9 mouse cellular contexts compared by ENCODE assay signal in genomic region chr3:30513314-30513997, GRCm38 (mm10). TPM values are rescaled to one million over a fixed set of nuclear protein-coding genes. Genes with fewer than 3 reads are reported as not detected.
A peak's percentile ranks its signal among the peaks of the same experiment; 100 is the strongest.
DNase-seq lines count a peak whose midpoint lies in the region; ATAC-seq lines count a peak whose summit lies in the region.
"Had no signal": no experiment of that assay in that cellular context is flagged by ENCODE, and none has a peak within 500 bp of the region (broad histone marks: within the 10 kb centered on the region; RNA-seq: fewer than 3 reads in every experiment).

No protein-coding gene starts in this region.

- ATAC-seq in kidney, embryonic 15.5 days (replicated peaks; ENCODE audit: low FRiP score) = no peak
- no peak for ATAC-seq in forebrain, embryonic 13.5 days
- ATAC-seq in intestine, embryonic 16.5 days = no peak
- ATAC-seq in neural tube, embryonic 12.5 days (ENCODE audit: low FRiP score, low read depth) = no peak

- no peak for DNase-seq in kidney, postnatal 25 days
- no peak for DNase-seq in right cerebral cortex, adult 18-20 months
- no peak for DNase-seq in gastrocnemius, adult 18-20 months (ENCODE audit: low spot score)
- no peak for DNase-seq in layer of hippocampus, postnatal 36 days
- DNase-seq: cerebellum, adult 11 months had no signal

- peaks cover 68% of the 10 kb centered on the region for H3K27me3 ChIP-seq in kidney, embryonic 15.5 days
- peaks cover 91% of the 10 kb centered on the region for H3K27me3 ChIP-seq in forebrain, embryonic 13.5 days
- H3K27me3 ChIP-seq in intestine, embryonic 16.5 days (replicated peaks; ENCODE audit: control insufficient read depth, insufficient read depth, low read length) = peaks cover 55% of the 10 kb centered on the region
- H3K27me3 ChIP-seq in neural tube, embryonic 12.5 days (replicated peaks) = peaks cover 72% of the 10 kb centered on the region

- peak overlapping the region; percentile 48 for H3K4me3 ChIP-seq in kidney, embryonic 15.5 days (replicated peaks)
- H3K4me3 ChIP-seq in forebrain, embryonic 13.5 days = peak overlapping the region; percentile 40
- H3K4me3 ChIP-seq in intestine, embryonic 16.5 days (ENCODE audit: low read length) = no peak overlapping the region
- H3K4me3 ChIP-seq in neural tube, embryonic 12.5 days = peak overlapping the region; percentile 39

- H3K27ac ChIP-seq in kidney, embryonic 15.5 days = peak overlapping the region; percentile 91
- H3K27ac ChIP-seq in forebrain, embryonic 13.5 days = no peak overlapping the region
- H3K27ac ChIP-seq in intestine, embryonic 16.5 days (ENCODE audit: low read length) = no peak overlapping the region
- no peak overlapping the region for H3K27ac ChIP-seq in neural tube, embryonic 12.5 days

- H3K9ac ChIP-seq in kidney, embryonic 15.5 days = peak overlapping the region; percentile 50; the same call in 1 of the 2 replicates
- no peak overlapping the region for H3K9ac ChIP-seq in forebrain, embryonic 13.5 days
- no peak overlapping the region for H3K9ac ChIP-seq in intestine, embryonic 16.5 days (ENCODE audit: low read depth, low read length)
- no peak overlapping the region for H3K9ac ChIP-seq in neural tube, embryonic 12.5 days

- no peaks in the 10 kb centered on the region for H3K9me3 ChIP-seq in kidney, embryonic 15.5 days (replicated peaks)
- H3K9me3 ChIP-seq in forebrain, embryonic 13.5 days (replicated peaks) = no peaks in the 10 kb centered on the region
- no peaks in the 10 kb centered on the region for H3K9me3 ChIP-seq in intestine, embryonic 16.5 days (ENCODE audit: control insufficient read depth, low read length)
- H3K9me3 ChIP-seq in neural tube, embryonic 12.5 days = no peaks in the 10 kb centered on the region

- peaks cover 49% of the 10 kb centered on the region for H3K4me1 ChIP-seq in kidney, embryonic 15.5 days
- H3K4me1 ChIP-seq in forebrain, embryonic 13.5 days = peaks cover 38% of the 10 kb centered on the region
- H3K4me1 ChIP-seq in intestine, embryonic 16.5 days (ENCODE audit: control insufficient read depth, insufficient read depth, low read length) = peaks cover 23% of the 10 kb centered on the region
- peaks cover 27% of the 10 kb centered on the region for H3K4me1 ChIP-seq in neural tube, embryonic 12.5 days

- H3K36me3 ChIP-seq in kidney, embryonic 15.5 days = no peaks in the 10 kb centered on the region
- no peaks in the 10 kb centered on the region for H3K36me3 ChIP-seq in forebrain, embryonic 13.5 days (ENCODE audit: poor library complexity, severe bottlenecking)
- no peaks in the 10 kb centered on the region for H3K36me3 ChIP-seq in intestine, embryonic 16.5 days (ENCODE audit: control insufficient read depth, insufficient read depth, low read length)
- no peaks in the 10 kb centered on the region for H3K36me3 ChIP-seq in neural tube, embryonic 12.5 days

- 7% methylated on average over 16 of the region's 16 CpGs for WGBS in kidney, embryonic 15.5 days
- WGBS in forebrain, embryonic 13.5 days = 3% methylated on average over 16 of the region's 16 CpGs
- 7% methylated on average over 16 of the region's 16 CpGs for WGBS in intestine, embryonic 16.5 days
- WGBS in neural tube, embryonic 12.5 days = 3% methylated on average over 16 of the region's 16 CpGs

- H3K4me2 ChIP-seq in kidney, embryonic 15.5 days = peak overlapping the region; percentile 70
- peak overlapping the region; percentile 72 for H3K4me2 ChIP-seq in forebrain, embryonic 13.5 days
- H3K4me2 ChIP-seq in intestine, embryonic 16.5 days (ENCODE audit: low read depth, low read length) = peak overlapping the region; percentile 53; the same call in 1 of the 2 replicates
- H3K4me2 ChIP-seq in neural tube, embryonic 12.5 days (replicated peaks) = peak overlapping the region; percentile 78

RNA-seq across cellular contexts. Expression of gene Mecom, which starts 34.4 kb away (rescaled TPM):
- polyA plus RNA-seq in kidney, embryonic 15.5 days (2015; fragmentation: Nextera tagmentation; extraction: Ambion mirVana) = 66.4 and 72.7 TPM in 2 replicates
- polyA plus RNA-seq in forebrain, embryonic 13.5 days (2015; fragmentation: Nextera tagmentation; extraction: Ambion mirVana) = 3.7 and 5.0 TPM in 2 replicates
- 10.2 and 11.5 TPM in 2 replicates for polyA plus RNA-seq in intestine, embryonic 16.5 days (2015; fragmentation: Nextera tagmentation; extraction: Ambion mirVana)
- polyA plus RNA-seq in neural tube, embryonic 12.5 days (2016; fragmentation: Nextera tagmentation; extraction: Ambion mirVana) = 16.1 and 18.4 TPM in 2 replicates
- 1 to 10 TPM; 4.2 to 6.1 TPM for total RNA-seq in gastrocnemius, adult 18-20 months (2021)
- 1 to 10 TPM; 3.2 to 4.3 TPM for total RNA-seq in layer of hippocampus, postnatal 36 days (2021)
